Mouse (Mus musculus) limb, embryonic 15.5 days (tissue): ENCODE data around the gene Ercc4. TPM values are rescaled to one million over a fixed set of nuclear protein-coding genes. Genes with fewer than 3 reads are reported as not detected.

Source experiments
- ATAC-seq: fragments of 200-750 bp; cut with Nextera tagmentation; 2 replicates; pipeline ENCODE4 v1.8.0; 2017; ENCODE audit warnings: low read depth, moderate TSS enrichment; ENCODE audit not compliant: insufficient number of reproducible peaks, low FRiP score, low TSS enrichment
- H3K27ac ChIP-seq: fragments of 300-500 bp; sonication (generic); 2 replicates; pipeline ENCODE4 v1.5.1; 2015; ENCODE audit warnings: moderate library complexity, mild to moderate bottlenecking, inconsistent platforms
- H3K27me3 ChIP-seq: fragments of 300-500 bp; sonication (generic); 2 replicates; pipeline ENCODE4 v1.6.1; 2015; ENCODE audit warnings: inconsistent platforms
- H3K36me3 ChIP-seq: fragments of 300-500 bp; sonication (generic); 2 replicates; pipeline ENCODE4 v1.6.1; 2015; ENCODE audit warnings: inconsistent platforms
- H3K4me1 ChIP-seq: fragments of 300-500 bp; sonication (generic); 2 replicates; pipeline ENCODE4 v1.6.1; 2015; ENCODE audit warnings: inconsistent platforms
- H3K4me2 ChIP-seq: fragments of 300-500 bp; sonication (generic); 2 replicates; pipeline ENCODE4 v1.6.1; 2015; ENCODE audit warnings: mild to moderate bottlenecking, inconsistent platforms
- H3K4me3 ChIP-seq: fragments of 300-500 bp; sonication (generic); 2 replicates; pipeline ENCODE4 v1.5.1; 2015; ENCODE audit warnings: mild to moderate bottlenecking, inconsistent platforms
- H3K9ac ChIP-seq: fragments of 300-500 bp; sonication (generic); 2 replicates; pipeline ENCODE4 v1.6.1; 2015; ENCODE audit warnings: inconsistent platforms
- H3K9me3 ChIP-seq: fragments of 300-500 bp; sonication (generic); 2 replicates; pipeline ENCODE4 v1.6.1; 2016; ENCODE audit warnings: inconsistent platforms
- WGBS: fragments of 180-500 bp; shearing (Covaris S2); methylation state at CpG from one replicate; pipeline ENCODE4 v1.1.7; 2015; 5-methylcytosine and 5-hydroxymethylcytosine counted together
- polyA plus RNA-seq: library from polyadenylated mRNA; unstranded; fragments of >200 nt; fragmentation: Nextera tagmentation; extraction: Ambion mirVana; gene quantifications from 2 replicates; pipeline ENCODE4 v1.2.1, GENCODE M21; 2015

Ercc4 gene
- polyA plus RNA-seq, 1 experiment from 2014 or later: 13.5 TPM

DNA sequence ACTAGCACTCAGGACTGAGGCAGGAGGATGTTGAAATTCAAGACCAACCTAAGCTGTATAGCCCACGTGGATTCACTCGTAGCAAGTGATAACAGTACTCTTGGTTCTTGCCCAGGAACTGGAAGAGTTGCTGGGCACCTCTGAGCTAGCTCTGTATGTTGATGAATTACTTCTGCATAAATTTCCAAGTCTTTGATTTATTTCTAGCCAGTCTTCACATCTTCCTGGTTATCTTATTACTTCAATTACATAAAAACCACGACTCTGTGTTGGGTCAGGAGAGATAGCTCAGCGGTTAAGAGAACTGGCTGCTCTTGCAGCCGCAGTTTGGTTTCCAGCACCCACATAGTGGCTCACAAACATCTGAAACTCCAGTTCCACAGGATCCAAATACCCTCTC is 43.0 kb downstream of the Ercc4 start:
- H3K27me3 ChIP-seq: no peaks in the 10 kb centered on the region
- whole genome bisulfite sequencing: 78% methylated on average over 5 of the region's 5 CpGs
- no peak overlapping the region for H3K4me2 ChIP-seq
- peaks cover 25% of the 10 kb centered on the region for H3K36me3 ChIP-seq
- H3K4me3 ChIP-seq: no peak overlapping the region
- H3K4me1 ChIP-seq: no peaks in the 10 kb centered on the region
- no peak overlapping the region for H3K9ac ChIP-seq
- H3K9me3 ChIP-seq: no peaks in the 10 kb centered on the region
- no peak overlapping the region for H3K27ac ChIP-seq
- no peak for ATAC-seq

DNA sequence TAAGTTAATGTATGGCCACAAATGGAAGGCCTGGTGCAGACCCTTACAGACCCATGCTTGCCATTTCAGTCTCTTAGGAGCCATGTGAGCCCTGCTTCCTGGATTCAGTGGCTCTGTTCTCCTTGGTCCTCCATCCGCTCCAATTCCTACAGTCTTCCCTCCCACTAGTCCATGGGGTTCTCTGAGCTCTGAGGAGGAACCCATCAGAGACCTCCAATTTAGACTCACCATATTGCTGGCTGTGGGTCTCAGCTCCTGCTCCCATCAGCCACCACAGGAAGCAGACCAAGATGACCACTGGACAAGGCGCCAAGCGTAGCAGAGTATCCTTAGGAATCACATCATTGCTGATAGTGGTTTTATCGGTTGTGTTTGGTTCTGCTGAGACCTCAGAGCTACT is 43.7 kb downstream of the Ercc4 start:
- Histone ChIP-seq H3K36me3 (peaks cover 18% of the 10 kb centered on the region), H3K4me3 (no peak overlapping the region), H3K9me3 (no peaks in the 10 kb centered on the region), H3K27ac (no peak overlapping the region), H3K4me2 (no peak overlapping the region), H3K4me1 (no peaks in the 10 kb centered on the region), H3K27me3 (no peaks in the 10 kb centered on the region), H3K9ac (no peak overlapping the region)
- ATAC-seq: no peak
- WGBS: 92% methylated on average over 4 of the region's 4 CpGs

DNA sequence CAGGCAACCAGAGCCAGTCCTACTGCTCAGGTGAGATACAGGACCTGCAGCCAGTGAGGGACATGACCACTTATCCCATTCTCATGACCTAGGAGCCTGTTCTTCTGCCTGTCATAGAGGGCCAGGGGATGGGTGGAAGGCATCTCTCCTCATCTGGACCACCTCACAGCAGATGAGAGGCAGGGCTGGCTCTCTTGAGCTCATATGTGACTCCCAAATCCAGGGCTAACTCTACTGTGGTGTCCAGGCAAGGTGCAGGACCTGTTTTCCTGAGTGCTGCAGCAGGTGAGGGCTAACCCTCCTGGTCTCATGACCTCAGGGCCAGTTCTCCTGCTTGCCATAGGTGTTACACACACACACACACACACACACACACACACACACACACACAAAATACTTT is 44.9 kb downstream of the Ercc4 start:
- Histone ChIP-seq H3K9ac (no peak overlapping the region), H3K9me3 (no peaks in the 10 kb centered on the region), H3K27ac (no peak overlapping the region), H3K4me3 (no peak overlapping the region), H3K36me3 (peaks cover 7% of the 10 kb centered on the region; the same call in 1 of the 2 replicates), H3K4me2 (no peak overlapping the region), H3K4me1 (no peaks in the 10 kb centered on the region; the same call in 1 of the 2 replicates), H3K27me3 (no peaks in the 10 kb centered on the region)
- no peak for ATAC-seq

DNA sequence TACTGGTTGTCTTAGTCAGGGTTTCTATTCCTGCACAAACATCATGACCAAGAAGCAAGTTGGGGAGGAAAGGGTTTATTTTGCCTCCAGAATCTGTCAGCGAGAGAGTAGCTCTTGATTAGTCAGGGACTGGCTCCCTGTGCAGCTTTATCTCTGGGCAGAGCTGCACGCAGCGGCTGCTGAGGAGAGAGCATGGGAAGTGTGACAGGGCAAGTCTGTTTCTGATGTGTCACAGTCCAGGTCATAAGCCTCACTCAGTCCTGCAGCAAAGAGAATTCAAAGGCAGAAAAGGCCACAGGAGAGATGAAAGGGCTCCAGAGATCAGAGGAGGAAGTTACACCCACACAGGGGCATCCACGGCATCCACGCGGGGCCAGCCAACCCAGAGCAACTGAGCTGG is 47.8 kb downstream of the Ercc4 start:
- H3K4me1 ChIP-seq: no peaks in the 10 kb centered on the region; the same call in 1 of the 2 replicates
- no peak overlapping the region for H3K9ac ChIP-seq
- H3K9me3 ChIP-seq: no peaks in the 10 kb centered on the region
- H3K27ac ChIP-seq: no peak overlapping the region
- H3K4me3 ChIP-seq: no peak overlapping the region
- 26% methylated on average over 6 of the region's 6 CpGs for WGBS
- H3K36me3 ChIP-seq: no peaks in the 10 kb centered on the region
- H3K4me2 ChIP-seq: no peak overlapping the region
- ATAC-seq: no peak
- H3K27me3 ChIP-seq: no peaks in the 10 kb centered on the region

DNA sequence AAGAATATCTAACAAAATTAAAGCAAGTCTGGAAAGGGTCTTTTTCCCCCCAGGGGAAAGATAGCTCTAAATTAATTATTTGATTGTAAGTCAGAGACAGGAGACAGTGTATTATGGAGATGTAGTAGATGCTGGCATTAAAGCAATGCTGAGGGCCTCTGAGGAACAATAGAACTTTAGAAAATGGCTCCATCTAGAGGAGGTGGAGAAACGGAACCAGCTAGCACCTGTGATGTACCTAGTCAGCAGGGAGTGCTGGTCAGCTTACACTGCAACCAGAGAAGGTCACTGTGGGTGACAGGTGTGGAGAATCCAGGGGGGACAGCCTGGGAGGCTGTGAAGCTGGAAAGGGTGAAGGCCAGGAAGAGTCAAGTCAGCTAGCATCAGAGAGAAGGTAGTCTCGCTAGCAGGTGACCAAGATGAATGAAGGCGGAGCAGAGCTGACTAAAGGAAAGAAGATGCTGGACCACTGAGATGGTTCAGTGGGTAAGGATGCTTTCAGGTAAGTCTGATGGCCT is 48.7 kb downstream of the Ercc4 start:
- no peak overlapping the region for H3K4me3 ChIP-seq
- no peaks in the 10 kb centered on the region for H3K27me3 ChIP-seq
- no peak overlapping the region for H3K9ac ChIP-seq
- ATAC-seq: no peak
- no peaks in the 10 kb centered on the region for H3K9me3 ChIP-seq
- H3K4me2 ChIP-seq: no peak overlapping the region
- H3K36me3 ChIP-seq: no peaks in the 10 kb centered on the region
- no peaks in the 10 kb centered on the region; the same call in 1 of the 2 replicates for H3K4me1 ChIP-seq
- 59% methylated on average over 3 of the region's 3 CpGs for WGBS
- no peak overlapping the region for H3K27ac ChIP-seq

DNA sequence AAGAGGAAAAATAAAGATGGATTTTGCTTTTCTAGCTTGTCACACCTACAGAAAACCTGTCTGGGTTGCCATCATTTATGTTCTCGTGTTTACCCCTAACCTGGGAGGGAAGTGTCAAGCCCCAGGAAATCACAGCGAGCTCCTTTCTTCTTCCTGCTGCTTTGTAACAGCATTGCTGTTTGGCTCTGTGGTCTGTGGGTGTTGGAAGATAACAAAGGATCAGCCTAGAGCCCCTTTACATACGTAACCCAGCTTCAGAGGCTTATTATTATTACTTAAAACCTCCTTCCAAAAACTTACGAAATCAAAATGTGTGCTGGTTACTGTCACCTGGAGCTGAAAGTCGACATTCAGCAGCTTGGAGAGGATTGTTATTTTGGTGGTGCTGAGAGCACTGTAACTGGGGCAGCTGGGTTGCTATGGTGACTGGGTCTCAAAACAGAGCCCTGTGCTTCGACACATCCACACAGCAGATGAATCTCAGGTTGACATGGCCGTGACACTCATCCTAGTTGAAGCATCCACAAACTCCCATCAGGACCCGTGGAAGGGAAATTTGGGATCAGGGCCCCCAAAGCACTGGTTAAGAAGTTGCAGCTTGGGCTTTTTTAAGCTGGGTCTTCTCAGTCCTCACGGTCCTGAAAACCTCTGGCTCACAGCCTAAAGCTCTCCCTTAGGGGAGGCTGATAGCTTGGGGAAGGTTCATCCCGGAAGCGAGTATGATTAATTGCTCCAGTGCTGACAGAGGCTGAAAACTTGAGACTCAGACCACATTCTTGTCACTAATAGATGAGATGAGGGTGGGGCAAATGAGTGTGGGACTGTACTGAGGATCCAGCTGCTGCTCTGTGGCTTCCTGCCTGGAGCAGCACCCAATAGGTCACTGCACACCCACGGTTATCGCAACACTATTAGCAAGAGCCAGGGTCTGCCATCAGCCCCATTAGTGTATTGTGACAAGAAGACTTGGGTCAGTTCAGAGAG is 49.7 kb downstream of the Ercc4 start:
- WGBS: 32% methylated on average over 13 of the region's 13 CpGs
- no peak for ATAC-seq
- H3K27me3 ChIP-seq: no peaks in the 10 kb centered on the region
- H3K4me2 ChIP-seq: no peak overlapping the region; the same call in 1 of the 2 replicates
- no peak overlapping the region for H3K4me3 ChIP-seq
- H3K27ac ChIP-seq: no peak overlapping the region
- no peaks in the 10 kb centered on the region; the same call in 1 of the 2 replicates for H3K4me1 ChIP-seq
- H3K9ac ChIP-seq: no peak overlapping the region
- H3K9me3 ChIP-seq: no peaks in the 10 kb centered on the region
- no peaks in the 10 kb centered on the region for H3K36me3 ChIP-seq

DNA sequence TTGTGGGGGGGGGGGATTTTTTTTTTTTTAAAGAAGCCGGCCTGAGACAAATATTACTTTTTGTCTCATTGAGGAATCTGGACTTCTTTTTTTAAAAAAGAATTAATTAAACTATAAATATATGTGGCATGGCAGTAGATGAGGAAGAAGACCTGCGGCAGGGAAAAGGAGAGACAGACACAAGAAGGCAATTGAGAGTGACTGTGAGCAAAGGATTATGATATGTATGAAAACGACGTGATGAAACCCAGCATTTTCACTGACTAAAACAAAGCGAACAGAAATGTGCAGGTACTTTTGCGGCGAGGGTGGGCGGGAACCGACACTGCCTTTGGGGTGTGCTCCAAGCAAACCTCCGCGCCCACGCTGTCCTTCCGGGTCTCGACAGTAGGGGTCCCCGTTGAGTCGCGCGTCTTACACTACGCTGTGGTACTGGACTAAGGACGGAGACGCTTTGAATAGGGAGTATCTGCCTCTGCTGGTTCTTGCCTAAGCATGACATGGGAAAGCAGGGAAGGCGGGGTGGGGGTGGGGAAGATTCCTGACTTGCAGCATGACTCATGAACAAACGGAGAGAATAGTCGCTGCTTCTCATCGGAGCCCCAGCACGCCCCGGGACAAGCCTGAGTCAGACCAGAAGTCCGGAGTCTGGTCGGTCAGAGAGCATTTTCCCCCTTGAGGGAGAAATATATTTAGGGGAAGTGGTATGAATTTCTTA is 50.6 kb downstream of the Ercc4 start:
- Histone ChIP-seq H3K4me1 (no peaks in the 10 kb centered on the region; the same call in 1 of the 2 replicates), H3K4me2 (peak overlapping the region; percentile 59), H3K4me3 (peak overlapping the region; percentile 33), H3K27ac (no peak overlapping the region), H3K36me3 (no peaks in the 10 kb centered on the region), H3K27me3 (no peaks in the 10 kb centered on the region), H3K9me3 (no peaks in the 10 kb centered on the region), H3K9ac (no peak overlapping the region)
- peak; percentile 96 for ATAC-seq
- WGBS: 5% methylated on average over 29 of the region's 29 CpGs

DNA sequence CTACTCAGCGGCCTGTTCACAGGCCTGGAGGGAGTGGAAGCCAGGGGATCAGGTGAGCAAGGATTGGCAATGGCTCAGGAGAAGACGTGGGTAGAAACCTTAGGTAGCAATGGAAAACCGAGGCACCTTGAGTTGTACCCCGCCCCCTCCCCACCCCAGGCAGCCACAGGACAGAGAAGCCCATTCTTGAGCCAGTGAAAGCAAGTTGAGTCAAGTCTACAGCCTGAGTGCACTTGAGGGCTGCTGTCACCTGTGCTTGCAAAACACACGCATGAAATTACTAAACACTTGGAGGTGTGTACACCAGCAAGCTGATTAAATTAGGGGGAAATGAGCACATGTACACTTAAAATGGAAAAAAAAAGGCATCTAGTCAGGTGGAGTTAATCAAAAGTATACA is 52.0 kb downstream of the Ercc4 start:
- ATAC-seq: no peak
- no peaks in the 10 kb centered on the region for H3K9me3 ChIP-seq
- no peak overlapping the region for H3K4me2 ChIP-seq
- H3K27ac ChIP-seq: no peak overlapping the region
- no peak overlapping the region for H3K9ac ChIP-seq
- no peaks in the 10 kb centered on the region; the same call in 1 of the 2 replicates for H3K4me1 ChIP-seq
- no peaks in the 10 kb centered on the region for H3K27me3 ChIP-seq
- 51% methylated on average over 5 of the region's 5 CpGs for WGBS
- H3K4me3 ChIP-seq: no peak overlapping the region
- no peaks in the 10 kb centered on the region for H3K36me3 ChIP-seq

DNA sequence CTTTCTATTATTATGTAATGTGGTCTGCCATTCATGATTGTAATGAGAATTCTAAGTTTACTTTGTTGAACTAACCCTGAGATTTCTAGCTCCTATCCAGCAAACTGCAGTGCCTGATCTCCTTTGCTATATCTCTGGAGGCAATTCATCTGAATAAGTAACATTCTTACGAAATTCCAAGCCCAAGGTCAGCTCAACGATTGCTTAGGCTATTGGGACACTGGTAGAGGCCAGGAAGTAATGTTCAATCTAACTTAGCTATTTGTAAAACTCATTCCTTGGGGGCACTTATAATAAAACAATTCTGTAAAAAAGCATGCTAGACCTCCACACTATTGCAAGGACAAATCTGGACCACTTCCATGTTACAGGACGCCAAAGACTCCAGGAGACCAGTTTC is 58.2 kb downstream of the Ercc4 start:
- Histone ChIP-seq H3K27ac (no peak overlapping the region), H3K4me2 (no peak overlapping the region), H3K9ac (no peak overlapping the region), H3K36me3 (no peaks in the 10 kb centered on the region), H3K4me3 (no peak overlapping the region), H3K9me3 (no peaks in the 10 kb centered on the region), H3K4me1 (no peaks in the 10 kb centered on the region), H3K27me3 (no peaks in the 10 kb centered on the region)
- WGBS: 76% methylated on average over 3 of the region's 3 CpGs
- no peak for ATAC-seq

DNA sequence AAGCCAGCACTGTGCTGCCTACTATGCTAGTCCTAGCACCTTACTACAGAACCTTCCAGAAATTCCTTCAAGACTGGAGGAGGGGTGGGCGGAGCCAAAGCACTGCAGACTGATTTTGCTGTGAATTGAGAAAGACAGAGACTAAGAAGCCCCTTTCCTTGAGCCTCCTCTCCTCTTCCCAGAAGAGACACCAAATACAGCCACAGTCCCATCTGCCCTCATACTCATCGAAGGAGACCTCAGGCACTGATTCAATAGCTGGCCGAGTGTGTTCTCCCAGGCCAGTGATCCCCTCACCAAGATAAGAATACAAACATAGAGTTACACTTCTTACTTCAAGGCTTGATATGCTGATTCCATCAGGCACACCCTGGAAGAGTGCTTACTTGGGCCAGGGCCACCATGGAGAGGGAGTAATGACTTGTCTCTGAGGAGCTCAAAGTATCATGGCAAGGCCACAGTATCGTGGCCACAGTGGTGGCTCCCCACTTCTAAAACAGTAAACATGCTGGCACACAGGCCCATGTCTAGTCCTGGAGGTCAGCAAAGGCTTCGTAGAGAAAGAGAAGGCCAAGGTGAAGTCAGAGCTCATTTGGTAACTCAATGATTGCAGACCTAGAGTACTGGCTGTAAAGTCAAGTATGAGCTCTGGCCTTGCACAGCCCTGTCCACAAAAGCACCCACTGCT is 63.7 kb downstream of the Ercc4 start:
- Histone ChIP-seq H3K4me3 (no peak overlapping the region), H3K9ac (no peak overlapping the region), H3K9me3 (no peaks in the 10 kb centered on the region), H3K27ac (no peak overlapping the region), H3K27me3 (no peaks in the 10 kb centered on the region), H3K36me3 (no peaks in the 10 kb centered on the region), H3K4me2 (no peak overlapping the region), H3K4me1 (no peaks in the 10 kb centered on the region)
- 92% methylated on average over 5 of the region's 5 CpGs for WGBS
- no peak for ATAC-seq

DNA sequence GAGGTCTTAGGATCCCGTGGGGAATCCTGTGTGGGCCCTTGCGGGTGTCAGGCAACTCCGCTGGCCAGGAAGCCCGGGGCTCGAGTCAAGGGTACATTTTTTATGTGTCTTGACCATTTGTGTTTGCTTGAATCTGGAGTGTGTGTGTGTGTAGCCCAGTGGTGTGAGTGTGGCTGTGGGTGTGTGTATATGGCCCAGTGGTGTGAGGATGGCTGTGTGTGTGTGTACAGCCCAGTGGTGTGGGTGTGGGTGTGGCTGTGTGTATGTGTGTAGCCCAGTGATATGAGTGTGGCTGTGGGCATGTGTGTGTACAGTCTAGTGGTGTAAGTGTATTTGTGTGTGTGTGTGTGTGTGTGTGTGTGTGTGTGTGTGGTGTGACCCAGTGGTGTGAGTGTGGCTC is 73.0 kb downstream of the Ercc4 start:
- Histone ChIP-seq H3K9ac (no peak overlapping the region), H3K9me3 (no peaks in the 10 kb centered on the region), H3K4me3 (no peak overlapping the region), H3K4me2 (no peak overlapping the region), H3K27me3 (no peaks in the 10 kb centered on the region), H3K4me1 (no peaks in the 10 kb centered on the region), H3K36me3 (no peaks in the 10 kb centered on the region), H3K27ac (no peak overlapping the region)
- 82% methylated on average over 5 of the region's 5 CpGs for WGBS
- peak; percentile 52; the same call in 1 of the 2 replicates for ATAC-seq
